Mouse (Mus musculus) thymus, adult 2 months (tissue): Measurements from ENCODE around the gene Ddx10. TPM values are rescaled to one million over a fixed set of nuclear protein-coding genes. Genes with fewer than 3 reads are reported as not detected.

Experiments used
- DNase-seq: peaks from one replicate; pipeline ENCODE4 v3.0.0; 2021
- H3K27ac ChIP-seq: fragments of 200-500 bp; 2 replicates; pipeline ENCODE4 v1.5.1; 2012; ENCODE audit warnings: low read length, control low read depth; ENCODE audit not compliant: control insufficient read depth, insufficient read depth
- H3K27me3 ChIP-seq: fragments of 200-500 bp; 2 replicates; pipeline ENCODE4 v1.6.1; 2012; ENCODE audit warnings: mild to moderate bottlenecking, low read length, moderate library complexity, mixed read lengths; ENCODE audit not compliant: control insufficient read depth, insufficient read depth
- H3K36me3 ChIP-seq: fragments of 200-500 bp; 2 replicates; pipeline ENCODE4 v1.6.1; 2012; ENCODE audit warnings: mild to moderate bottlenecking, low read length, moderate library complexity; ENCODE audit not compliant: control insufficient read depth, insufficient read depth
- H3K4me1 ChIP-seq: fragments of 200-500 bp; replicated peaks from 2 replicates; pipeline ENCODE4 v1.6.1; 2012; ENCODE audit warnings: low read length; ENCODE audit not compliant: control insufficient read depth, insufficient read depth
- H3K4me3 ChIP-seq: fragments of 200-500 bp; 2 replicates; pipeline ENCODE4 v1.5.1; 2012; ENCODE audit warnings: mild to moderate bottlenecking, low read length, control low read depth, moderate library complexity; ENCODE audit not compliant: control insufficient read depth, insufficient read depth
- CTCF ChIP-seq: fragments of 200-500 bp; IDR thresholded peaks from 2 replicates; pipeline ENCODE4 v1.5.1; 2012; ENCODE audit warnings: mild to moderate bottlenecking, control low read depth, low read length, moderate library complexity, borderline replicate concordance; ENCODE audit not compliant: control insufficient read depth, poor library complexity, insufficient read depth; ENCODE audit errors: extremely low read depth
- POLR2A ChIP-seq: fragments of 200-500 bp; IDR thresholded peaks from 2 replicates; pipeline ENCODE4 v1.6.1; 2012; ENCODE audit warnings: mild to moderate bottlenecking, low read length, control low read depth, moderate library complexity; ENCODE audit not compliant: control insufficient read depth, poor library complexity, insufficient read depth; ENCODE audit errors: extremely low read depth
- WGBS: fragments of 180-500 bp; shearing (Covaris S2); methylation state at CpG from one replicate; pipeline ENCODE4 v1.1.7; 2018; 5-methylcytosine and 5-hydroxymethylcytosine counted together
- polyA plus RNA-seq: library from polyadenylated mRNA; depleted of rRNA; stranded (reverse); fragments of >200 nt; gene quantifications from 2 replicates; pipeline ENCODE4 v1.2.3, GENCODE M21; 2012; rRNA removed

The Ddx10 gene
- polyA plus RNA-seq, 1 experiment: 3.7 TPM

DNA sequence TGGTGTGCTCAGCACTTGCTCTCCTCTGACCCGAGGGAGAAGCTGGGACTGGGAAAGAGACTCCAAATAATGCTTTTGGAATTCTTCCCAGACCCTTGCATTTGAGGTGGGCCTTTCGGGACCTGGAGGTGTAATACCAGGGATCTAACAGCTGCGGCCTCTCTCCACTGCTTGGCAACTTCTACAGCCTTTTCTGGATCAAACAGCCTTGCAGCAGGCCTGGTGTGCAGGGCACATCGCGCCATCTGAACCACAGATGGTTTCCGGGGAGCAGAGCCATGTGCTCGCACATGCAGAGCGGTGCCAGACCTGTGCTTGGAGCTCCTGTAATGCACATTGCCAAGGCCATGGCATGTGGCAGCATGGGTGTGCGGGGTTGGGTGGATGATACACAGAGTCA lies 175.8 kb downstream of the Ddx10 start:
- no peak for DNase-seq
- TF ChIP-seq CTCF: no peak
- TF ChIP-seq POLR2A: no peak
- Histone ChIP-seq H3K36me3 (no peaks in the 10 kb centered on the region), H3K4me1 (no peaks in the 10 kb centered on the region), H3K4me3 (no peak overlapping the region), H3K27me3 (no peaks in the 10 kb centered on the region), H3K27ac (no peak overlapping the region)
- 96% methylated on average over 9 of the region's 9 CpGs for WGBS

DNA sequence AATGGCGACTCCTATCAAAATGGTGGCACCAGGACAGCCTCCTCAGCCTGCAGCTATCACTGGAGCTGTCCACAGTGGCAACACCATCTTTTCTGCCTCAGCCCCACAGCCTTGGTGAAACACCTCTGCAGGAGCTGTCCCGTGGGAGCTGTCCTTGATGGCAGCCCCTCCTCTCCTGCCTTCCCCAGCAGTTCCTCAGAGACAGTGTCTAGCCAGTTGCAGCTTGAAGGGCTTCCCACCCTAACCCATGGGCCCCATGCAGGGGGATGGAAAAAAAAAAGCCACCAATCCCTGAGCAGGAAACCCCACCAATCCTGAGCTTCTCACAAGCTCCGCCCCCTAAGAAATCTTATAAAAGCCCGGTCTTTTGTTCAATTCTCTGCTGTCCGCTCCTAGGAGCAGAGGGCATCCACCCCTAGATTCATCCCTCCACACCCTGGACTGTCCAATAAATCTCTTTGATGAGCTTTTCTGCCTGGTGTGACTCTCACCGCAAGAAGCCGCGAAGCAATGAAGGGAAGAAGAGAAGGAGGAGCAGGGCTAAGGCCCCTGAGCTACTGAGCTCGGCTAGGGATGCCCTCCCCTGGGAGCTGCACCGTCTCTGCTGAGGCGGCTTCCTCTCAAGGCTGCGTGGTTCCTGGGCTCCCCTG lies 176.9 kb downstream of the Ddx10 start:
- DNase-seq: no peak
- H3K4me3 ChIP-seq: no peak overlapping the region
- TF ChIP-seq POLR2A (no peak), CTCF (no peak)
- no peak overlapping the region for H3K27ac ChIP-seq
- H3K27me3 ChIP-seq: no peaks in the 10 kb centered on the region
- WGBS: 91% methylated on average over 12 of the region's 12 CpGs
- no peaks in the 10 kb centered on the region for H3K4me1 ChIP-seq
- H3K36me3 ChIP-seq: no peaks in the 10 kb centered on the region

DNA sequence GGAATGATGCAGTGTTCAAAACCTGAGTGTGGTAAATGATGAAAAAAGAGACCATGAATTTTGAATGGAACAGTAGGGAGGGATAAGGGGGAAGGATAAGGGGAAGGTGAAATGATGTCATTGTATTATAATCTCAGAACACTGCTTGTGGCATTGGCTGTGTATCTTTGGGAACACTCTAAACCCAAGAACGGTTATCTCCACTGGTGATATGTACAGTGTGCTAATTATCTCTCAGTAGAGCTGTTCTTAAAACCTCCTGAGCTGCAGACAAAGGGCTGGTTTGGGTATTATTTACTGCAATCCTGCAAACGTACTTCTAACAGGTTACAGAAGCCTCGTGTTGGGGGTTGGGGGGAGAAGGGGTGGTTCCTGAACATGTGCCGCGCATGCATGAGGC lies 179.7 kb downstream of the Ddx10 start:
- TF ChIP-seq CTCF (no peak), POLR2A (no peak)
- H3K4me3 ChIP-seq: no peak overlapping the region
- no peak for DNase-seq
- H3K4me1 ChIP-seq: no peaks in the 10 kb centered on the region
- no peaks in the 10 kb centered on the region for H3K36me3 ChIP-seq
- no peak overlapping the region for H3K27ac ChIP-seq
- no peaks in the 10 kb centered on the region for H3K27me3 ChIP-seq
- WGBS: 95% methylated on average over 5 of the region's 5 CpGs

DNA sequence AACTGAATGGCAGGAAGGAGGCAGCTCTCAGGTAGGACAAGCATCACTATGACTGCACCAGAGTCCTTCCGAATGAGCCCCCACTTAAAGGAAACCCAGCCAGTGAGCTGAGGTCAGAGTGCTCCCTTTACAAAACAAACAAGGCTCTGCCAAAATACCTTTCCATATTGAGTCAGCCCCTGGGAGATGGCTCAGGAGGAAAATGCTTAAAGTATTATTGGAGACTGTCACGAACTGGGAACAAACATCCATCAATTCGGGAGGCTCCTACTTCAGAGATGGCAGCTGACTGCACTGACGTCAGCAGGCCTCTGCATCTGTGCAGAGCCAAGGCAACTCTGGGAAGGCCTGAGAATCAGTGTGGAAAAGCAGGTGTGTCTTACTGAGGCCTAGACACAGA lies 181.4 kb downstream of the Ddx10 start:
- H3K27ac ChIP-seq: no peak overlapping the region
- H3K4me1 ChIP-seq: no peaks in the 10 kb centered on the region
- no peaks in the 10 kb centered on the region for H3K36me3 ChIP-seq
- DNase-seq: no peak
- WGBS: 81% methylated on average over 4 of the region's 4 CpGs
- no peak overlapping the region for H3K4me3 ChIP-seq
- TF ChIP-seq CTCF (no peak), POLR2A (no peak)
- no peaks in the 10 kb centered on the region for H3K27me3 ChIP-seq

DNA sequence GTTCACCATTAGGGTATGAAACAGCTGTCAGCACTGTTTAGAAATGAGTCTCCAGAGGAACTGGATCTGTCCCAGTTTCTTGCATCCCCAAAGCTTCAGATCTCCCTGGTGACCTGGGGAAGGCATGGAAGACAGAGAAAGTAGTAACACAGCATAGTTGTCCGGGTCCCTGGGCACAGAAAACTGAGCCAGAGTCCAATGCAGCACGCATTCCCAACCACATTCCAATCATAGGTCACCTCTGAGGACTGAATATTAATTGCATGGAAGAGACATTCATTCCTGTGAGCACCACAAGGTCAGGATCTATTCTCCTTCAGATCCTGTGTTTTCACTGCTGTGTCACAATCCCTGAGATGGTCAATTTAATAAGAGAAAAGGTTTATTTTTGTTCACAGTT lies 182.8 kb downstream of the Ddx10 start:
- Histone ChIP-seq H3K27ac (no peak overlapping the region), H3K4me3 (no peak overlapping the region), H3K27me3 (no peaks in the 10 kb centered on the region), H3K36me3 (no peaks in the 10 kb centered on the region), H3K4me1 (no peaks in the 10 kb centered on the region)
- no peak for TF ChIP-seq CTCF
- no peak for TF ChIP-seq POLR2A
- WGBS: 87% methylated on average over 2 of the region's 2 CpGs
- DNase-seq: no peak

DNA sequence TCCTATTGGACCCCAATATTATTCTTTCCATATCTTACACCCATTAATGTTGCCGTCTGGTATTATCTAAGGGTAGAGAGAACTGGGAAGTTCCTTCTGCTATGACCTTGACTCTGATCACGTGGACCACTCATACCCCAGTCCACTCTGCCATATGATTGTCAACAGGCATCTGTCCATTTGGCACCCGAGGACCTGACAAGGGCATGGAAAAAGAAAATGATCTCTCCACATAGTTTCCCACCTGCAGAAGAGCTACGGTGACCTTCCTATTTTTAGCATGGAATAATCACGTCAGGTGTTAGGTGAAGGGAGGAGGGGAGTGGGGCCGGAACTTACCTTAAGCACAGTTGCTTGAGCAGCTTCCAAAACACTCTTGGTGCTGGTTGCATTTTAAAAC lies 183.3 kb downstream of the Ddx10 start:
- 90% methylated on average over 6 of the region's 6 CpGs for WGBS
- no peaks in the 10 kb centered on the region for H3K36me3 ChIP-seq
- TF ChIP-seq POLR2A (no peak), CTCF (no peak)
- H3K4me1 ChIP-seq: no peaks in the 10 kb centered on the region
- no peak for DNase-seq
- H3K4me3 ChIP-seq: no peak overlapping the region
- H3K27ac ChIP-seq: no peak overlapping the region
- H3K27me3 ChIP-seq: no peaks in the 10 kb centered on the region

DNA sequence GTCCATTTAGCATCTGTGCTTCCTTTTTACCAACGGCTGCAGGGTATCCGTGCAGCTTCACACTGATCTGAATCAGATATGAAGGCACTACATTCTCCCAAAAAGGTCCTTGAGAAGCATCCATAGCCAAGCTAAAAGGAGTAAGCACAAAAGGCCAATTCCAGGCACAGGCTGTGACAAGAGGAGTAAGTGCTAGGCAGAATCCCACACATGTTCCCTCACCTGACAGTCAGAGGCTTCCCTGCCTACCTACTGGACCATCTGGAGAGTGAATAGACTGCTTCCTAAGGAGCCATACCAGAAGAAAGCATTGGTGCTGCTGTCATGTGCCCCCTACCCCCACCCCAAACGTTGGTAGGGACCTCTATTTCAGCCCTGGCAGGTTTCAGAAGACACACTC lies 192.5 kb downstream of the Ddx10 start:
- no peak overlapping the region for H3K27ac ChIP-seq
- no peak overlapping the region for H3K4me3 ChIP-seq
- no peaks in the 10 kb centered on the region for H3K36me3 ChIP-seq
- H3K27me3 ChIP-seq: no peaks in the 10 kb centered on the region
- no peaks in the 10 kb centered on the region for H3K4me1 ChIP-seq
- no peak for DNase-seq
- no peak for TF ChIP-seq POLR2A
- no peak for TF ChIP-seq CTCF
- WGBS: 71% methylated on average over 3 of the region's 3 CpGs

Other genes starting within 250 kb of the Ddx10 start
- 0.27 and 0.47 TPM in 2 replicates for gene Exph5, start 53.6 kb upstream of the Ddx10 start, polyA plus RNA-seq
- 1.6 and 1.8 TPM in 2 replicates for gene Kdelc2, start 136.0 kb upstream of the Ddx10 start, polyA plus RNA-seq
- gene 4930550C14Rik, start 154.3 kb upstream of the Ddx10 start, polyA plus RNA-seq: 0.12 and 0.36 TPM in 2 replicates